Mouse (Mus musculus): ENCODE results near the gene Myo18a. TPM values are rescaled to one million over a fixed set of nuclear protein-coding genes. Genes with fewer than 3 reads are reported as not detected.
A peak's percentile ranks its signal among the peaks of the same experiment; 100 is the strongest.

Myo18a gene
- polyA plus RNA-seq, 1 experiment from 2014 or later, result 29.9 TPM

DNA sequence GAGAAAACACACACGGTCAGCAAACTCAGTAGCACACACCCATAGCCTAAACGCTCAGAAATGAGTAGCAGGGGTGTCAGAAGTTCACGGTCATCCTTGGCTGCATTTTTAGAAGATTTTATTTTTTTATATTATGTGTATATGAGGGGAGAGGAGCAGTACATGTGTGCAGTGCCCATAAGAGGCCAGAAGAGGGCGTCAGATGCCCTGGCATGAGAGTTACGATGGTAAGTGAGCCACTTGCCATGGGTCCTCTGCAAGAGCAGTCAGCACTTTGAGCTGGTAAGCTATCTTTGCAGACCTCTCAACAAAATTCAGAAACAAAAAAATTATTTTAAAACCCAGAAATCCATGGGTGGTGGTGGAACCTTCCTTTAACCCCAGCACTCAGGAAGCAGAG, 65.1 kb downstream of the Myo18a start:
- H3K9me3 ChIP-seq, result no peaks in the 10 kb centered on the region
- H3K27me3 ChIP-seq (replicated peaks), result no peaks in the 10 kb centered on the region
- H3K4me1 ChIP-seq, result no peaks in the 10 kb centered on the region
- H3K27ac ChIP-seq, result no peak overlapping the region
- no peak overlapping the region for H3K9ac ChIP-seq
- no peak overlapping the region for H3K4me2 ChIP-seq
- peaks cover 14% of the 10 kb centered on the region for H3K36me3 ChIP-seq
- ATAC-seq (ENCODE audit: insufficient read depth, low FRiP score, low read depth), result no peak
- WGBS, result 90% methylated on average over 5 of the region's 5 CpGs
- H3K4me3 ChIP-seq (replicated peaks), result no peak overlapping the region

DNA sequence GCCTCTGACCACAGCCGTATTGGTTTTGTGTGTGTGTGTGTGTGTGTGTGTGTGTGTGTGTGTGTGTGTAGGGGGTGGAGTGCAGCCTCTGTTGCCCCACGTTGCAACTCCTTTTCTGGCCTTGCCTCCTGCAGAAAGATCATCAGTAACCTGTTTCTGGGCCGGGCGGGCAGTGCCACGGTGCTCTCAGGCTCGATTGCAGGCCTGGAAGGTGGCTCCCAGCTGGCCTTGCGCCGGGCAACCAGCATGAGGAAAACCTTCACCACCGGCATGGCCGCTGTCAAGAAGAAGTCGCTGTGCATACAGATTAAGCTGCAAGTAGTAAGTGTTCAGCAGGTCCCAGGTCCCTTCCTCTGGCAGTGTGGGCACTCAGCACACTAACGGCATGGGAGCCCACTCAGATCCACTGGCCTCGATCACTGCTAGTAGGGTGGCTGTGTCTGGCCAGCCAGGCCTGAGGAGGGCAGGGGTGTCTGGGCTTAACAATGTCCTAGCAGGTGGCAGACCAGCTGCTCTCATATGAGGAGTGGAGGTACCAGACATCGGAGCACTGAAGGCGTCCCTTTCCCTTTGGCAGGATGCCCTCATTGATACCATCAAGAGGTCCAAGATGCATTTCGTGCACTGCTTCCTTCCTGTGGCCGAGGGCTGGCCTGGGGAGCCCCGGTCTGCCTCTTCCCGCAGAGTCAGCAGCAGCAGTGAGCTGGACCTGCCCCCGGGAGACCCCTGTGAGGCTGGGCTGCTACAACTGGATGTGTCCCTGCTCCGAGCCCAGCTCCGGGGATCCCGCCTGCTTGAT, 66.2 kb downstream of the Myo18a start:
- Histone ChIP-seq H3K4me1 (no peaks in the 10 kb centered on the region), H3K9ac (no peak overlapping the region), H3K27me3 (replicated peaks) (no peaks in the 10 kb centered on the region), H3K4me3 (replicated peaks) (no peak overlapping the region), H3K36me3 (peaks cover 3% of the 10 kb centered on the region), H3K4me2 (no peak overlapping the region), H3K9me3 (no peaks in the 10 kb centered on the region), H3K27ac (no peak overlapping the region)
- ATAC-seq (ENCODE audit: insufficient read depth, low FRiP score, low read depth), result no peak
- WGBS, result 81% methylated on average over 23 of the region's 23 CpGs

DNA sequence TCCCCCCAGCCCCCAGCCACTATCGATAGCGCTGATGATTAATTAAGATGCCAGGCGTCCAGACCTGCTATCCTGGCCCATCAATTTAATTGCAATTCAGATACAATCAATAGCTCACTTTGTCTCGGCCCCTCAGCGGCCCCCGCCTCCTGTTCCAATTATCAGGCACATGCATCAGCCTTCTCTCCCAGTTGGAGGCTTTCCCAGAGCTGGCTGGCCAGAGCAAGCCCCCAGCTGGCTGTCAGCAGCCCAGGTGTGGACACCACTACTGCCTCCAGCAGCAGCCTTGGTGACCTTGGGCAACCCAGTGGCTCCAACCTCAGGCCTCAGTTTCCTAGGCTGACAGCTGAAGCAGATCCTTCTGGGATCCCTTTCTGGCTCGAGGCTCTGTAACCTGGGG, 67.8 kb downstream of the Myo18a start:
- WGBS, result 64% methylated on average over 7 of the region's 7 CpGs
- no peaks in the 10 kb centered on the region; the same call in 1 of the 2 replicates for H3K4me1 ChIP-seq
- H3K4me2 ChIP-seq, result no peak overlapping the region
- H3K36me3 ChIP-seq, result no peaks in the 10 kb centered on the region; the same call in 1 of the 2 replicates
- H3K27me3 ChIP-seq (replicated peaks), result no peaks in the 10 kb centered on the region
- H3K9ac ChIP-seq, result no peak overlapping the region
- no peak overlapping the region for H3K27ac ChIP-seq
- H3K9me3 ChIP-seq, result no peaks in the 10 kb centered on the region
- no peak for ATAC-seq (ENCODE audit: insufficient read depth, low FRiP score, low read depth)
- no peak overlapping the region for H3K4me3 ChIP-seq (replicated peaks)

DNA sequence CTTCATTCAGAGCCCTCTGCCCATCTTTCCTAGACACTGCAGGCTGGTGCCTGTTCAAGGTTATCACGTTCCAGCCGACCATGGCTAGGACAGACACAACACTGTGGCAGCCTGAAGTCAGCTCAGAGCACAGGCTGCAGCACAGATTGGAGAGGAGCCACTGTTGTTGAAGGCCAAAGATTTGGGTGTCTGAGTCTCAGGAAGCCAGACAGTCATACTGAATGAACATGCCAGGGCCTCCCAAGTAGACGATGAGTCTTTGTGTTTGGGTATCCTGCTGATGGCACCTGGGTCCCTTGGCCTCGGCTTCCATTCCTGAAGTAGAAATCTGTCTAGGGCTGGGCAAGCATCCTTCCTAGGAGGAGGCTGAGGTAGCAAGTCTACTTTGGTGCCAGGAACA, 69.5 kb downstream of the Myo18a start:
- no peak overlapping the region for H3K9ac ChIP-seq
- no peaks in the 10 kb centered on the region for H3K9me3 ChIP-seq
- no peak for ATAC-seq (ENCODE audit: insufficient read depth, low FRiP score, low read depth)
- no peak overlapping the region for H3K27ac ChIP-seq
- H3K4me1 ChIP-seq, result peaks cover 3% of the 10 kb centered on the region
- H3K4me2 ChIP-seq, result no peak overlapping the region
- H3K36me3 ChIP-seq, result no peaks in the 10 kb centered on the region; the same call in 1 of the 2 replicates
- no peak overlapping the region for H3K4me3 ChIP-seq (replicated peaks)
- 86% methylated on average over 4 of the region's 4 CpGs for WGBS
- no peaks in the 10 kb centered on the region for H3K27me3 ChIP-seq (replicated peaks)

DNA sequence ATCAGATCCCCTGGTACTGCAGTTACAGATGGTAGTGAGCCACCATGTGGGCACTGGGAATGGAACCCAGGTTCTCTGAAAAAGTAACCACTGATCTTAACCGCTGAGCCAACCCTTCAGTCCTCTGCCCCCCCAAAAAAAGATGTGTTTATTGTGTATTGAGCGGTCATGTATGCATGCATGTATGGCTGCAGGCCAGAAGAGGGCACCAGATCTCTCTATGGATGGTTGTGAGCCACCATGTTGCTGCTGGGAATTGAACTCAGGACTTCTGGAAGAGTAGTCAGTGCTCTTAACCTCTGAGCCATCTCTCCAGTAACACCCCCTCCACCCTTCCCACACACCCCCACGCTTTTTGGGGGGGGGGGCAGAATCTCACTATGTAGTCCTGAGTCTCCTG, 72.1 kb downstream of the Myo18a start:
- Histone ChIP-seq H3K9me3 (no peaks in the 10 kb centered on the region), H3K4me3 (replicated peaks) (no peak overlapping the region), H3K27ac (no peak overlapping the region), H3K27me3 (replicated peaks) (no peaks in the 10 kb centered on the region), H3K9ac (no peak overlapping the region), H3K36me3 (no peaks in the 10 kb centered on the region; the same call in 1 of the 2 replicates), H3K4me1 (peaks cover 3% of the 10 kb centered on the region), H3K4me2 (no peak overlapping the region)
- WGBS, result 85% methylated on average over 3 of the region's 3 CpGs
- no peak for ATAC-seq (ENCODE audit: insufficient read depth, low FRiP score, low read depth)

DNA sequence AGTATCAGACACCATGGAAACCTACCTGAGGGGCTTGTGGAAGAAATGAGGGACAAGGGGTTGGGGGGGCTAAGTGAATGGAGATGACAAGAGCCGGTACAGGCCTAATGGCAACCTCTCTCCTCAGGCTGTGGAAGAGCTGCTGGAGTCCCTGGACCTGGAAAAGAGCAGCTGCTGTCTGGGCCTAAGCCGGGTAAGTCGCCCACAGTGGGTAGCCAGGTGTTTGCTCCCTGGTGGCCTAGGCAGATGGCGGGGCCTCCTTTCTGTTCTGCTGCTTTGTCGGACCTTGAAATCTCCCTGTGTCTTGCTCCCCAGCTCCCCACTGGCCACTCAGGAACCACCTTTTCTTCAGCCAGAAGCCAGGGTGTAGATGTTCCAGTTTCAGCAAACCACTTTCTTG, 73.2 kb downstream of the Myo18a start:
- no peak overlapping the region for H3K4me3 ChIP-seq (replicated peaks)
- H3K4me1 ChIP-seq, result peaks cover 3% of the 10 kb centered on the region
- H3K9ac ChIP-seq, result no peak overlapping the region
- ATAC-seq (ENCODE audit: insufficient read depth, low FRiP score, low read depth), result no peak
- H3K4me2 ChIP-seq, result no peak overlapping the region
- H3K27me3 ChIP-seq (replicated peaks), result no peaks in the 10 kb centered on the region
- 71% methylated on average over 5 of the region's 5 CpGs for WGBS
- no peaks in the 10 kb centered on the region for H3K36me3 ChIP-seq
- H3K9me3 ChIP-seq, result no peaks in the 10 kb centered on the region
- peak overlapping the region; percentile 66 for H3K27ac ChIP-seq

DNA sequence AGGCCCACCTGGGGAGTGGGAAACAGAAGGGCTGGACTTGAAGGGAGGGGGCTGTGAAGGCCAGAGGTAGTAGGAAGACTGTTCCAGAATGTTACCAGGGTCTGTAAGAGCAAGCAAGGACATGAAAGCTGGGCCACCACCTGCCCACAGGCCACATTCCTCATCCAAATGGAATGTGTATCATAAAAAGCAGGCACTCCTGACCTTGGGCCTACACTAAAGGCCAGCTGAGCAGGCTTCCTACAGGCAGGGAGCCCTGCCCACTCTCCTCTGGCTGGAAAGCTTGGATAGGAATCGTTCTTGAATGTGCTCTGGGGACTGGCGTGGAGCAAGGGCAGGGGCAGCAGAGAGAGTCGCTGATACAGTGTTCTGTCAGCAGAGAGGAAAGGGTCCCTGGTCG, 73.7 kb downstream of the Myo18a start:
- no peak overlapping the region for H3K9ac ChIP-seq
- peaks cover 2% of the 10 kb centered on the region; the same call in 1 of the 2 replicates for H3K36me3 ChIP-seq
- H3K4me2 ChIP-seq, result no peak overlapping the region
- H3K27me3 ChIP-seq (replicated peaks), result no peaks in the 10 kb centered on the region
- H3K27ac ChIP-seq, result peak overlapping the region; percentile 66
- 51% methylated on average over 4 of the region's 4 CpGs for WGBS
- ATAC-seq (ENCODE audit: insufficient read depth, low FRiP score, low read depth), result peak; percentile 43; the same call in 1 of the 2 replicates
- no peak overlapping the region for H3K4me3 ChIP-seq (replicated peaks)
- peaks cover 3% of the 10 kb centered on the region for H3K4me1 ChIP-seq
- no peaks in the 10 kb centered on the region for H3K9me3 ChIP-seq

DNA sequence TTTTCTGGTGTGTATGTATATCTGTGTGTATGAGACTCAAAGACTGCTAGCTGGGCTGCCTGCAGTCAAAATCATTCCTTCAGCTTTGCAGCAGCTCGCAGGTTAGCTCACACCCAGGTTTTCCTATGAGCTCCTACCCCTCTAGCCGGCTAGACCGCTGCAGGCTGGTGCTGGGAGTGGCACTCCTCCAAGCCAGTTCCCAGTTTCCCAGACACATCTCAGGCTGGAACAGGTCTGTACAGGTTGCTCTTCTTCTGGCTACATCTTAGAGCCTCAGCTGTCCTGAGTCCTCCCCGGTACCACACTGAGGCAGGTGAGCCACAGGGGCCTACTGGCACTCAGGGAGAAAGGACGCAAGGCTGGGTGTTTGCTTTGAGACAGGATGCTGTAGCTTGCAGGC, 74.8 kb downstream of the Myo18a start:
- ATAC-seq (ENCODE audit: insufficient read depth, low FRiP score, low read depth), result no peak
- H3K27me3 ChIP-seq (replicated peaks), result no peaks in the 10 kb centered on the region
- peaks cover 13% of the 10 kb centered on the region for H3K36me3 ChIP-seq
- H3K4me3 ChIP-seq (replicated peaks), result no peak overlapping the region
- no peak overlapping the region for H3K9ac ChIP-seq
- H3K4me2 ChIP-seq, result no peak overlapping the region
- 0 out of 2 replicates have a peak overlapping the region, but pooled peaks have one; percentile 66 for H3K27ac ChIP-seq
- H3K9me3 ChIP-seq, result no peaks in the 10 kb centered on the region
- 70% methylated on average over 5 of the region's 5 CpGs for WGBS
- peaks cover 3% of the 10 kb centered on the region for H3K4me1 ChIP-seq

DNA sequence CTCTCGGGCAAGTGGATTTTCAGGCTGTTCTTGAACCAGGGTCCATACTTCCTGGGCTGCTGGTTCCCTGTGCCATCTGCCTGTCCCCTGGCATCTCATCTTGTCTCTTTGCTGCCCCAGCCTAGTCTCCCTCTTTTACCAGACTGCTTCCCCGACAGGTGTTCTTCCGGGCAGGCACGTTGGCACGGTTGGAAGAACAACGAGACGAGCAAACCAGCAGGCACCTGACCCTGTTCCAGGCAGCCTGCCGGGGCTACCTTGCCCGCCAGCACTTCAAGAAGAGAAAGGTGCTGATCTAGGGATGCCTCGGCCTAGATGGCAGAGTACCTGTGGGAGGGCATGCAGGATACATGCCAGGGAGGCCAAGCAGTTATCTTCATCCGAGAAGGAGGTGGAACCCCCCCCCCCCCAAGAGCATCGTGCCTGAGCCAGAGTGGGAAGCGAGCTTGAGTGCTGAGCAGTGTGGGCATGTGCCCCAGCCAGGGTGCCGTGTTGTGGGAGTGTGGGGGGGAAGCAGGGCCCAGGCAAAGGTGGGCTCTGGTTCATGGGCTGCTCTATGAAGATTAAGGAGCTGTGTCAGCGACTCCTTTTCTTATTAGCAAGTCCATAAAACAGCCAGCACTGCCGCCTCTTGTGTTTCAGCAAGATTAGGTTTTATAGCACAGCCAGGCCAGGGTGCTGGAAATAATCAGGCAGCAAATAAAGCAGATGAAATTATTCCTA, 77.6 kb downstream of the Myo18a start:
- Histone ChIP-seq H3K27ac (no peak overlapping the region), H3K4me3 (replicated peaks) (no peak overlapping the region), H3K4me1 (peaks cover 3% of the 10 kb centered on the region; the same call in 1 of the 2 replicates), H3K4me2 (no peak overlapping the region), H3K27me3 (replicated peaks) (no peaks in the 10 kb centered on the region), H3K36me3 (peaks cover 34% of the 10 kb centered on the region), H3K9me3 (no peaks in the 10 kb centered on the region), H3K9ac (no peak overlapping the region)
- WGBS, result 80% methylated on average over 16 of the region's 16 CpGs
- no peak for ATAC-seq (ENCODE audit: insufficient read depth, low FRiP score, low read depth)

DNA sequence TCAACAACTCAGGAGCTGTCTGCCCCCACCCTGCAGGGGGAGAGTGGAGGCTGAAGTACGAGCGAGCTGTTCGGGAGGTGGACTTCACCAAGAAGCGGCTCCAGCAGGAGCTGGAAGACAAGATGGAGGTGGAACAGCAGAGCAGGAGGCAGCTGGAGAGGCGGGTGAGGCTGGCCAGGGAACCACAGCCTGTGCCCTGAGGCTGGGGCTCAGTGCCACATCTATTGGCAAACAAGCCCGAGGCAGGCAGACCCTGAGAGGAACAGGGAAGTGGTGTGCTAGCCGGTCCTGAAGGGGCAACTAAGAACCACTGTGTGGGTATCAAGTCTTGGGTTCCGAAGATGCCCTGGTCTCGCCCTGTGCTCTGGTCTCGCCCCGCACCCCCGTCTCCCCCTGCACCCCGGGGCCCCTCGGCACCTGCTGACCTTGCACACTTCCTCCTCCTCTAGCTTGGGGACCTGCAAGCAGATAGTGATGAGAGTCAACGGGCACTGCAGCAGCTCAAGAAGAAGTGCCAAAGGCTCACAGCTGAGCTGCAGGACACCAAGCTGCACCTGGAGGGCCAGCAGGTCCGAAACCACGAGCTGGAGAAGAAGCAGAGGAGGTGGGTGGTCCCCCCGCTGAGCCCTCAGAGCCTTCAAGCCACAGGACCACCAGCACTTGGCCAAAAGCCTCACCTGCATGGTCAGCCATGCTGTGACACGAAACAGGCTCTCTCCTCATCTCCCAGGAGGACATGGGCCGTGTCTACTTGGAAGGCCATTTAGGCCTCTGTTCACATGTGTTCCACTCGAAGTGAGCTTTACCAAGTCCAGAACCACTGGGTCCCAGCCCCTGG, 80.2 kb downstream of the Myo18a start:
- H3K9me3 ChIP-seq, result no peaks in the 10 kb centered on the region
- H3K4me1 ChIP-seq, result no peaks in the 10 kb centered on the region
- peaks cover 46% of the 10 kb centered on the region for H3K36me3 ChIP-seq
- no peak for ATAC-seq (ENCODE audit: insufficient read depth, low FRiP score, low read depth)
- no peak overlapping the region for H3K27ac ChIP-seq
- H3K9ac ChIP-seq, result no peak overlapping the region
- H3K27me3 ChIP-seq (replicated peaks), result no peaks in the 10 kb centered on the region
- H3K4me3 ChIP-seq (replicated peaks), result no peak overlapping the region
- 86% methylated on average over 21 of the region's 21 CpGs for WGBS
- H3K4me2 ChIP-seq, result no peak overlapping the region

DNA sequence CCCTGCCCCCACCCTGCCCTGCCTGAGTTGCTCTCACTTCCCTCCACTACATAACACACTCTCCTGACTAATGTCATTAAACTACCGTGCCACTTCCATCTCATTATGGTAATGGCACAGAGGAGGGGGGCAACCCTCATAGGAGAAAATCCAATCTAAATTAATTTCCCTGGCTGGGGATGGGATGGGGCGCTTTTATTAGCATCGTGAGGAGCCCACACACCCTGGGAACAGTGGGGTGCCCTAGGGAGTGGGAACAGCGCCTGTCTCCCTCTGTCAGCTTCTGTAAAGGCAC, 80.8 kb downstream of the Myo18a start:
- Histone ChIP-seq H3K4me2 (no peak overlapping the region), H3K27ac (no peak overlapping the region), H3K36me3 (peaks cover 46% of the 10 kb centered on the region), H3K9ac (no peak overlapping the region), H3K4me3 (replicated peaks) (no peak overlapping the region), H3K27me3 (replicated peaks) (no peaks in the 10 kb centered on the region), H3K9me3 (no peaks in the 10 kb centered on the region), H3K4me1 (no peaks in the 10 kb centered on the region)
- ATAC-seq (ENCODE audit: insufficient read depth, low FRiP score, low read depth), result no peak
- 78% methylated on average over 4 of the region's 4 CpGs for WGBS
